Mouse (Mus musculus) heart, embryonic 16.5 days (tissue): ENCODE data around the gene Donson. TPM values are rescaled to one million over a fixed set of nuclear protein-coding genes. Genes with fewer than 3 reads are reported as not detected.

ENCODE experiments used
- polyA plus RNA-seq: library from polyadenylated mRNA; unstranded; fragments of >200 nt; fragmentation: Nextera tagmentation; extraction: Ambion mirVana; gene quantifications from 2 replicates; pipeline ENCODE4 v1.2.1, GENCODE M21; 2015

The Donson gene
- polyA plus RNA-seq, 1 experiment from 2014 or later = 10.8 TPM

Other genes with a start within 250 kb of the Donson start
- gene Ifnar1, start 203.5 kb downstream of the Donson start, polyA plus RNA-seq = 40.9 and 41.1 TPM in 2 replicates
- 134 and 141 TPM in 2 replicates for gene Ifngr2, start 141.7 kb downstream of the Donson start, polyA plus RNA-seq
- 67.4 and 74.5 TPM in 2 replicates for gene Tmem50b, start 91.0 kb downstream of the Donson start, polyA plus RNA-seq
- gene Dnajc28, start 69.7 kb downstream of the Donson start, polyA plus RNA-seq = 6.0 and 6.6 TPM in 2 replicates
- gene Gart, start 41.8 kb downstream of the Donson start, polyA plus RNA-seq = 74.9 and 86.8 TPM in 2 replicates
- gene Son, start 41.3 kb downstream of the Donson start, polyA plus RNA-seq = 77.4 and 81.7 TPM in 2 replicates
- gene Cryzl1, start 40.2 kb upstream of the Donson start, polyA plus RNA-seq = 51.8 and 58.3 TPM in 2 replicates
- gene Itsn1, start 40.5 kb upstream of the Donson start, polyA plus RNA-seq = 14.2 and 17.0 TPM in 2 replicates